Mouse (Mus musculus) spleen, embryonic (tissue): ENCODE results near the gene Nelfcd.

ENCODE experiments used
- CTCF ChIA-PET: fragments of 350-600 bp; sonication (Branson Sonifier 250); formaldehyde crosslinking; loops from one replicate; lab custom pipeline; 2022; lab: Charles Lee

The Nelfcd gene

GRCm38 (mm10) chr2:174472407-174472806 lies 56.8 kb downstream of the Nelfcd start:
- CTCF ChIA-PET, result no interaction called here

- CTCF ChIA-PET, result no interaction called here
Measured at GRCm38 (mm10) chr2:174472818-174473549, 57.4 kb downstream of the Nelfcd start, which contains the start of gene Prelid3b. Prelid3b (minus strand) TSS chr2:174473081.

- CTCF ChIA-PET, result no interaction called here
Measured at GRCm38 (mm10) chr2:174473550-174473927, 57.9 kb downstream of the Nelfcd start.
